Mouse (Mus musculus) CH12.LX (cell line): ENCODE results near the gene Fam78b. TPM values are rescaled to one million over a fixed set of nuclear protein-coding genes. Genes with fewer than 3 reads are reported as not detected.

ENCODE experiments used
- DNase-seq: peaks from one replicate; pipeline ENCODE4 v3.0.0-alpha.2; 2013; ENCODE audit errors: extremely low read depth
- H3K27ac ChIP-seq: 2 replicates; pipeline ENCODE4 v1.5.1; 2012; ENCODE audit warnings: low read depth, mild to moderate bottlenecking, control low read depth, moderate library complexity; ENCODE audit not compliant: insufficient read depth
- H3K27me3 ChIP-seq: replicated peaks from 2 replicates; pipeline ENCODE3; 2012; ENCODE audit warnings: inconsistent platforms
- H3K36me3 ChIP-seq, 2 experiments: replicated peaks in 1 of 2; 2 replicates each; pipeline versions ENCODE3 to v1.6.1; 2012; ENCODE audit warnings: inconsistent platforms in 1 of 2, low read length in 1 of 2, mild to moderate bottlenecking in 1 of 2, mixed read lengths in 1 of 2, moderate library complexity in 1 of 2; ENCODE audit not compliant: control insufficient read depth in 1 of 2, insufficient read depth in 1 of 2
- H3K4me1 ChIP-seq, 2 experiments: 2 replicates each; pipeline ENCODE4 v1.6.1; 2012; ENCODE audit warnings: inconsistent platforms in 1 of 2, moderate library complexity in 1 of 2; ENCODE audit not compliant: insufficient read depth in 2 of 2, control insufficient read depth in 1 of 2
- H3K4me2 ChIP-seq: 2 replicates; pipeline ENCODE4 v1.6.1; 2012; ENCODE audit warnings: low read depth, mild to moderate bottlenecking, control low read depth; ENCODE audit not compliant: poor library complexity, insufficient read depth, severe bottlenecking
- H3K4me3 ChIP-seq, 3 experiments: fragments of 150-350 bp in 1 of 3; sonication (generic) in 1 of 3; replicated peaks in 1 of 3; 2 replicates each; pipeline versions ENCODE3 to v1.5.1; 2011 to 2012; ENCODE audit warnings: low read depth in 2 of 3, low read length in 2 of 3, mild to moderate bottlenecking in 2 of 3, moderate library complexity in 2 of 3, control low read depth in 1 of 3, improper control_type of control experiment in 1 of 3, inconsistent platforms in 1 of 3, mixed read lengths in 1 of 3; ENCODE audit not compliant: poor library complexity in 1 of 3
- H3K79me2 ChIP-seq: replicated peaks from 2 replicates; pipeline ENCODE4 v1.6.1; 2012; ENCODE audit warnings: mild to moderate bottlenecking, moderate library complexity; ENCODE audit not compliant: control insufficient read depth, poor library complexity, insufficient read depth, severe bottlenecking; ENCODE audit errors: extremely low read depth
- H3K9ac ChIP-seq: 2 replicates; pipeline ENCODE4 v1.6.1; 2012; ENCODE audit warnings: low read depth, mild to moderate bottlenecking, control low read depth, moderate library complexity; ENCODE audit not compliant: insufficient read depth
- H3K9me3 ChIP-seq: replicated peaks from 2 replicates; pipeline ENCODE3; 2012; ENCODE audit warnings: low read length, inconsistent platforms, mixed read lengths
- BHLHE40 ChIP-seq: IDR thresholded peaks from 2 replicates; pipeline ENCODE4 v1.6.1; 2011; ENCODE audit warnings: mild to moderate bottlenecking, low read depth, low read length, improper control_type of control experiment
- CHD2 ChIP-seq: IDR thresholded peaks from 2 replicates; pipeline ENCODE4 v1.6.1; 2011; ENCODE audit warnings: low read length, improper control_type of control experiment
- CTCF ChIP-seq, 2 experiments: IDR thresholded peaks in 1 of 2; conservative IDR thresholded peaks in 1 of 2; 2 replicates each; pipeline ENCODE4 v1.5.1; 2011 to 2012; ENCODE audit warnings: low read depth in 2 of 2, low read length in 2 of 2, improper control_type of control experiment in 1 of 2, inconsistent platforms in 1 of 2, mild to moderate bottlenecking in 1 of 2, moderate library complexity in 1 of 2
- ELF1 ChIP-seq: IDR thresholded peaks from 2 replicates; pipeline ENCODE4 v1.6.1; 2014; ENCODE audit warnings: low read depth, mild to moderate bottlenecking, inconsistent platforms, low read length, improper control_type of control experiment
- EP300 ChIP-seq: IDR thresholded peaks from 2 replicates; pipeline ENCODE4 v1.6.1; 2011; ENCODE audit warnings: low read length, improper control_type of control experiment
- ETS1 ChIP-seq: conservative IDR thresholded peaks from 2 replicates; pipeline ENCODE4 v1.6.1; 2012; ENCODE audit warnings: low read depth, mild to moderate bottlenecking, inconsistent platforms, low read length, improper control_type of control experiment, moderate library complexity
- GABPA ChIP-seq: IDR thresholded peaks from 2 replicates; pipeline ENCODE4 v1.6.1; 2012; ENCODE audit warnings: low read depth, low read length, improper control_type of control experiment, inconsistent platforms; ENCODE audit not compliant: insufficient replicate concordance
- HCFC1 ChIP-seq: IDR thresholded peaks from 2 replicates; pipeline ENCODE4 v1.6.1; 2012; ENCODE audit warnings: low read depth, mild to moderate bottlenecking, inconsistent platforms, low read length, improper control_type of control experiment
- IRF4 ChIP-seq: IDR thresholded peaks from 2 replicates; pipeline ENCODE4 v1.6.1; 2014; ENCODE audit warnings: low read depth, mild to moderate bottlenecking, inconsistent platforms, low read length, improper control_type of control experiment
- KAT2A ChIP-seq: IDR thresholded peaks from 2 replicates; pipeline ENCODE4 v1.6.1; 2012; ENCODE audit warnings: low read length, improper control_type of control experiment, inconsistent platforms; ENCODE audit not compliant: insufficient replicate concordance
- MAFK ChIP-seq: IDR thresholded peaks from 2 replicates; pipeline ENCODE4 v1.6.1; 2011; ENCODE audit warnings: low read length, improper control_type of control experiment; ENCODE audit not compliant: insufficient replicate concordance
- MAZ ChIP-seq: IDR thresholded peaks from 2 replicates; pipeline ENCODE4 v1.6.1; 2012; ENCODE audit warnings: low read depth, mild to moderate bottlenecking, inconsistent platforms, low read length, improper control_type of control experiment, moderate library complexity
- MEF2A ChIP-seq: IDR thresholded peaks from 2 replicates; pipeline ENCODE4 v1.6.1; 2014; ENCODE audit warnings: low read depth, mild to moderate bottlenecking, inconsistent platforms, low read length, improper control_type of control experiment, borderline replicate concordance
- MXI1 ChIP-seq: IDR thresholded peaks from 2 replicates; pipeline ENCODE4 v1.6.1; 2011; ENCODE audit warnings: mild to moderate bottlenecking, low read depth, low read length, improper control_type of control experiment
- NELFE ChIP-seq: IDR thresholded peaks from 2 replicates; pipeline ENCODE4 v1.6.1; 2011; ENCODE audit warnings: low read depth, low read length, improper control_type of control experiment
- NRF1 ChIP-seq: IDR thresholded peaks from 2 replicates; pipeline ENCODE4 v1.6.1; 2014; ENCODE audit warnings: low read depth, mild to moderate bottlenecking, inconsistent platforms, low read length, improper control_type of control experiment, moderate library complexity
- PAX5 ChIP-seq: IDR thresholded peaks from 2 replicates; pipeline ENCODE4 v1.6.1; 2012; ENCODE audit warnings: low read length, inconsistent platforms, mixed read lengths
- POLR2A ChIP-seq: IDR thresholded peaks from 2 replicates; pipeline ENCODE4 v1.6.1; 2011; ENCODE audit warnings: low read depth, mild to moderate bottlenecking, improper control_type of control experiment, low read length
- POLR2AphosphoS2 ChIP-seq: IDR thresholded peaks from 2 replicates; pipeline ENCODE4 v1.6.1; 2011; ENCODE audit warnings: low read depth, low read length, improper control_type of control experiment
- RCOR1 ChIP-seq: conservative IDR thresholded peaks from 2 replicates; pipeline ENCODE4 v1.6.1; 2012; ENCODE audit warnings: low read depth, mild to moderate bottlenecking, inconsistent platforms, low read length, improper control_type of control experiment
- SIN3A ChIP-seq: IDR thresholded peaks from 2 replicates; pipeline ENCODE4 v1.6.1; 2012; ENCODE audit warnings: low read length, improper control_type of control experiment, inconsistent platforms
- TBP ChIP-seq: conservative IDR thresholded peaks from 2 replicates; pipeline ENCODE4 v1.6.1; 2011; ENCODE audit warnings: low read depth, low read length, improper control_type of control experiment
- TCF12 ChIP-seq: IDR thresholded peaks from 2 replicates; pipeline ENCODE4 v1.6.1; 2014; ENCODE audit warnings: low read depth, mild to moderate bottlenecking, inconsistent platforms, low read length, improper control_type of control experiment
- ZKSCAN1 ChIP-seq: IDR thresholded peaks from 2 replicates; pipeline ENCODE4 v1.6.1; 2012; ENCODE audit warnings: low read depth, inconsistent platforms, low read length, improper control_type of control experiment, borderline replicate concordance
- ZNF384 ChIP-seq: IDR thresholded peaks from 2 replicates; pipeline ENCODE4 v1.6.1; 2012; ENCODE audit warnings: low read depth, low read length, improper control_type of control experiment, inconsistent platforms
- dilution Hi-C: fragments of 300-500 bp; cut with MboI; formaldehyde crosslinking; loops from 2 replicates; pipeline ENCODE4 v1.14.3; 2020; ENCODE audit warnings: low sequenced_read_pairs; ENCODE audit not compliant: extremely low pct_unique_long_range_greater_than_20kb, extremely low pct_ligation_motif_present
- in situ Hi-C: fragments of 300-500 bp; cut with MboI; formaldehyde crosslinking; loops from 3 replicates; pipeline ENCODE4 v1.14.3; 2019; ENCODE audit warnings: low sequenced_read_pairs, low pct_ligation_motif_present, low pct_unique_long_range_greater_than_20kb, mixed read lengths
- polyA plus RNA-seq: library from polyadenylated mRNA; unstranded; fragments of >175 nt; gene quantifications from 2 replicates; pipeline ENCODE4 v1.2.1, GENCODE M21; 2012; ENCODE audit warnings: low read depth; ENCODE audit not compliant: insufficient read length
- total RNA-seq, 2 experiments: library from RNA; depleted of rRNA; stranded (reverse); fragments of 300-350 nt in 1 of 2; fragments of >200 nt in 1 of 2; gene quantifications; 2 replicates each; pipeline ENCODE4 v1.2.3; 2012 to 2014

The Fam78b gene
- total and polyA plus RNA-seq, 3 experiments: not detected

- no peak for DNase-seq
- TF ChIP-seq RCOR1: no peak
- TF ChIP-seq EP300: no peak
- TF ChIP-seq PAX5: no peak
- TF ChIP-seq HCFC1: no peak
- no peak for TF ChIP-seq TCF12
- TF ChIP-seq MAZ: no peak
- no peak for TF ChIP-seq MXI1
- no peak for TF ChIP-seq POLR2A
- TF ChIP-seq IRF4: no peak
- TF ChIP-seq ZKSCAN1: no peak
- TF ChIP-seq GABPA: no peak
- no peak for TF ChIP-seq ETS1
- TF ChIP-seq SIN3A: no peak
- TF ChIP-seq POLR2AphosphoS2: no peak
- no peak for TF ChIP-seq ZNF384
- TF ChIP-seq ELF1: no peak
- TF ChIP-seq CHD2: no peak
- TF ChIP-seq MAFK: no peak
- no peak for TF ChIP-seq CTCF (conservative IDR thresholded peaks at IDR 0.05 in 1 of 2, IDR thresholded peaks at IDR 0.05 in 1 of 2; ENCODE audit: low read depth in 2 of 2, low read length in 2 of 2)
- no peak for TF ChIP-seq NRF1
Measured at GRCm38 (mm10) chr1:167023794-167024193, 22.6 kb downstream of the Fam78b start.

GRCm38 (mm10) chr1:167024961-167025360, 23.7 kb downstream of the Fam78b start:
- Histone ChIP-seq H3K4me1 (no peaks in the 10 kb centered on the region), H3K27ac (no peak overlapping the region), H3K27me3 (peaks cover 47% of the 10 kb centered on the region), H3K9me3 (peaks cover 20% of the 10 kb centered on the region), H3K4me2 (no peak overlapping the region), H3K79me2 (no peaks in the 10 kb centered on the region), H3K36me3 (no peaks in the 10 kb centered on the region), H3K4me3 (no peak overlapping the region), H3K9ac (no peak overlapping the region)
- no peak for DNase-seq
- in situ Hi-C loops (loop anchor here (25.0 kb wide), 1 partner anchor 588 kb away; no protein-coding TSS in a partner anchor), dilution Hi-C loops (no loop called here)
- no peak for TF ChIP-seq HCFC1
- no peak for TF ChIP-seq TBP
- no peak for TF ChIP-seq RCOR1
- no peak for TF ChIP-seq BHLHE40
- no peak for TF ChIP-seq ETS1
- TF ChIP-seq MXI1: no peak
- no peak for TF ChIP-seq NELFE
- no peak for TF ChIP-seq PAX5
- no peak for TF ChIP-seq MEF2A
- no peak for TF ChIP-seq KAT2A

More at GRCm38 (mm10) chr1:167023794-167024193, 22.6 kb downstream of the Fam78b start:
- H3K79me2 ChIP-seq: no peaks in the 10 kb centered on the region
- H3K4me3 ChIP-seq: no peak overlapping the region
- H3K27ac ChIP-seq: no peak overlapping the region
- no peak overlapping the region for H3K4me2 ChIP-seq
- in situ Hi-C loops (loop anchor here (25.0 kb wide), 1 partner anchor 586 kb away; no protein-coding TSS in a partner anchor), dilution Hi-C loops (no loop called here)
- H3K36me3 ChIP-seq: no peaks in the 10 kb centered on the region
- no peaks in the 10 kb centered on the region for H3K4me1 ChIP-seq
- H3K27me3 ChIP-seq: peaks cover 53% of the 10 kb centered on the region
- H3K9ac ChIP-seq: no peak overlapping the region
- peaks cover 16% of the 10 kb centered on the region for H3K9me3 ChIP-seq
